Mouse (Mus musculus) neural tube, embryonic 11.5 days (tissue): ENCODE results near the gene Tbxa2r. TPM values are rescaled to one million over a fixed set of nuclear protein-coding genes. Genes with fewer than 3 reads are reported as not detected.

Source experiments
- ATAC-seq: fragments of 200-750 bp; cut with Nextera tagmentation; 2 replicates; pipeline ENCODE4 v1.8.0; 2017; ENCODE audit warnings: moderate number of reproducible peaks, mild to moderate bottlenecking, moderate TSS enrichment, moderate library complexity; ENCODE audit not compliant: insufficient read depth, low FRiP score, low TSS enrichment
- DNase-seq: peaks from one replicate; pipeline ENCODE4 v3.0.0-alpha.2; 2015; ENCODE audit warnings: low spot score
- H3K27ac ChIP-seq: fragments of 300-500 bp; sonication (generic); 2 replicates; pipeline ENCODE4 v1.5.1; 2014; ENCODE audit warnings: low read depth, mild to moderate bottlenecking, low read length
- H3K27me3 ChIP-seq: fragments of 300-500 bp; sonication (generic); 2 replicates; pipeline ENCODE4 v1.6.1; 2014; ENCODE audit warnings: mild to moderate bottlenecking, low read length, mixed read lengths; ENCODE audit not compliant: control insufficient read depth, insufficient read depth
- H3K36me3 ChIP-seq: fragments of 300-500 bp; sonication (generic); 2 replicates; pipeline ENCODE4 v1.6.1; 2014; ENCODE audit warnings: mild to moderate bottlenecking, low read length, moderate library complexity, mixed read lengths; ENCODE audit not compliant: control insufficient read depth, insufficient read depth
- H3K4me1 ChIP-seq: fragments of 300-500 bp; sonication (generic); 2 replicates; pipeline ENCODE4 v1.6.1; 2014; ENCODE audit warnings: low read length, mixed read lengths; ENCODE audit not compliant: control insufficient read depth, insufficient read depth
- H3K4me2 ChIP-seq: fragments of 300-500 bp; sonication (generic); 2 replicates; pipeline ENCODE4 v1.6.1; 2014; ENCODE audit warnings: low read depth, mild to moderate bottlenecking, moderate library complexity
- H3K4me3 ChIP-seq: fragments of 300-500 bp; sonication (generic); 2 replicates; pipeline ENCODE4 v1.5.1; 2014; ENCODE audit warnings: low read depth, low read length
- H3K9ac ChIP-seq: fragments of 300-500 bp; sonication (generic); 2 replicates; pipeline ENCODE4 v1.6.1; 2014; ENCODE audit warnings: mild to moderate bottlenecking, low read length
- H3K9me3 ChIP-seq: fragments of 300-500 bp; sonication (generic); 2 replicates; pipeline ENCODE4 v1.6.1; 2016; ENCODE audit warnings: low read length; ENCODE audit not compliant: control insufficient read depth
- WGBS: fragments of 180-500 bp; shearing (Covaris S2); extraction: QIAGEN DNeasy Blood & Tissue Kit; methylation state at CpG from one replicate; pipeline ENCODE4 v1.1.7; 2014; 5-methylcytosine and 5-hydroxymethylcytosine counted together
- polyA plus RNA-seq: library from polyadenylated mRNA; unstranded; fragments of >200 nt; fragmentation: Nextera tagmentation; extraction: Ambion mirVana; gene quantifications from 2 replicates; pipeline ENCODE4 v1.2.1, GENCODE M21; 2014

Tbxa2r gene
- polyA plus RNA-seq, 1 experiment from 2014 or later, result 1.8 TPM

GRCm38 (mm10) chr10:81384605-81384982 lies 56.1 kb downstream of the Tbxa2r start:
- under 1% methylated on average over 19 of the region's 19 CpGs for WGBS
- Histone ChIP-seq H3K27ac (peak overlapping the region; percentile 47), H3K36me3 (peaks cover 18% of the 10 kb centered on the region), H3K9me3 (no peaks in the 10 kb centered on the region), H3K9ac (peak overlapping the region; percentile 78), H3K27me3 (no peaks in the 10 kb centered on the region), H3K4me3 (peak overlapping the region; percentile 88), H3K4me2 (peak overlapping the region; percentile 90), H3K4me1 (peaks cover 14% of the 10 kb centered on the region)
- DNase-seq (no peak), ATAC-seq (peak; percentile 25; the same call in 1 of the 2 replicates)

Other genes with a start within 250 kb of the Tbxa2r start
- gene Creb3l3, start 229.9 kb upstream of the Tbxa2r start, polyA plus RNA-seq, result 0.11 and 0.70 TPM in 2 replicates
- gene Map2k2, start 222.8 kb upstream of the Tbxa2r start, polyA plus RNA-seq, result 212 and 240 TPM in 2 replicates
- 7.1 and 8.8 TPM in 2 replicates for gene Zbtb7a, start 193.5 kb upstream of the Tbxa2r start, polyA plus RNA-seq
- 68.3 and 68.4 TPM in 2 replicates for gene Pias4, start 160.8 kb upstream of the Tbxa2r start, polyA plus RNA-seq
- gene Eef2, start 152.1 kb upstream of the Tbxa2r start, polyA plus RNA-seq, result 463 and 504 TPM in 2 replicates
- gene Dapk3, start 145.7 kb upstream of the Tbxa2r start, polyA plus RNA-seq, result 56.4 and 58.6 TPM in 2 replicates
- gene 4930442H23Rik, start 144.9 kb upstream of the Tbxa2r start, polyA plus RNA-seq, result not detected in 2 replicates
- gene Nmrk2, start 126.7 kb upstream of the Tbxa2r start, polyA plus RNA-seq, result 0.12 TPM in 2 replicates
- gene Atcay, start 97.9 kb upstream of the Tbxa2r start, polyA plus RNA-seq, result 21.9 and 24.1 TPM in 2 replicates
- gene Zfr2, start 95.6 kb upstream of the Tbxa2r start, polyA plus RNA-seq, result 5.8 and 6.0 TPM in 2 replicates
- gene Matk, start 75.8 kb upstream of the Tbxa2r start, polyA plus RNA-seq, result 2.0 and 3.0 TPM in 2 replicates
- gene Mrpl54, start 61.8 kb upstream of the Tbxa2r start, polyA plus RNA-seq, result 178 and 180 TPM in 2 replicates
- gene Apba3, start 61.8 kb upstream of the Tbxa2r start, polyA plus RNA-seq, result 35.3 and 39.0 TPM in 2 replicates
- gene Tjp3, start 37.1 kb upstream of the Tbxa2r start, polyA plus RNA-seq, result 2.5 and 2.8 TPM in 2 replicates
- 64.6 and 65.8 TPM in 2 replicates for gene Pip5k1c, start 35.8 kb upstream of the Tbxa2r start, polyA plus RNA-seq
- 39.4 and 46.2 TPM in 2 replicates for gene Cactin, start 7.6 kb upstream of the Tbxa2r start, polyA plus RNA-seq
- gene Gipc3, start 14.5 kb downstream of the Tbxa2r start, polyA plus RNA-seq, result not detected in 2 replicates
- 104 and 110 TPM in 2 replicates for gene Hmg20b, start 21.7 kb downstream of the Tbxa2r start, polyA plus RNA-seq
- 5.3 and 5.7 TPM in 2 replicates for gene Mfsd12, start 28.8 kb downstream of the Tbxa2r start, polyA plus RNA-seq
- gene 4930404N11Rik, start 37.1 kb downstream of the Tbxa2r start, polyA plus RNA-seq, result 0.20 and 0.50 TPM in 2 replicates
- gene Fzr1, start 49.8 kb downstream of the Tbxa2r start, polyA plus RNA-seq, result 112 and 120 TPM in 2 replicates
- 64.1 and 76.1 TPM in 2 replicates for gene Dohh, start 55.7 kb downstream of the Tbxa2r start, polyA plus RNA-seq
- gene Gm48551, start 55.7 kb downstream of the Tbxa2r start, polyA plus RNA-seq, result 1.7 and 3.0 TPM in 2 replicates
- 0.97 and 1.3 TPM in 2 replicates for gene Gm48552, start 60.3 kb downstream of the Tbxa2r start, polyA plus RNA-seq
- gene Smim24, start 64.3 kb downstream of the Tbxa2r start, polyA plus RNA-seq, result 1.9 and 3.5 TPM in 2 replicates
- 16.8 TPM in 2 replicates for gene Nfic, start 126.9 kb downstream of the Tbxa2r start, polyA plus RNA-seq
- gene Celf5, start 154.0 kb downstream of the Tbxa2r start, polyA plus RNA-seq, result 10.6 and 11.1 TPM in 2 replicates
- 66.2 and 74.2 TPM in 2 replicates for gene Ncln, start 167.7 kb downstream of the Tbxa2r start, polyA plus RNA-seq
- gene S1pr4, start 171.4 kb downstream of the Tbxa2r start, polyA plus RNA-seq, result 0.45 and 0.58 TPM in 2 replicates
- 0.41 TPM in 2 replicates for gene Gna15, start 195.5 kb downstream of the Tbxa2r start, polyA plus RNA-seq
- 74.6 and 78.8 TPM in 2 replicates for gene Gna11, start 216.5 kb downstream of the Tbxa2r start, polyA plus RNA-seq
- gene Aes, start 230.8 kb downstream of the Tbxa2r start, polyA plus RNA-seq, result 266 and 278 TPM in 2 replicates
- gene Tle2, start 245.8 kb downstream of the Tbxa2r start, polyA plus RNA-seq, result 7.0 and 7.3 TPM in 2 replicates